Mouse (Mus musculus) hindlimb bud, embryonic 11.5 days (tissue): Measurements from ENCODE around the gene Fcer1g.

Source experiments
- DNase-seq: peaks from one replicate; pipeline ENCODE4 v3.0.0-alpha.2; 2012; ENCODE audit warnings: low read depth, low spot score; ENCODE audit errors: extremely low spot score

The Fcer1g gene

GRCm38 (mm10) chr1:171187851-171188700 lies 46.1 kb downstream of the Fcer1g start:
- no peak for DNase-seq

DNA sequence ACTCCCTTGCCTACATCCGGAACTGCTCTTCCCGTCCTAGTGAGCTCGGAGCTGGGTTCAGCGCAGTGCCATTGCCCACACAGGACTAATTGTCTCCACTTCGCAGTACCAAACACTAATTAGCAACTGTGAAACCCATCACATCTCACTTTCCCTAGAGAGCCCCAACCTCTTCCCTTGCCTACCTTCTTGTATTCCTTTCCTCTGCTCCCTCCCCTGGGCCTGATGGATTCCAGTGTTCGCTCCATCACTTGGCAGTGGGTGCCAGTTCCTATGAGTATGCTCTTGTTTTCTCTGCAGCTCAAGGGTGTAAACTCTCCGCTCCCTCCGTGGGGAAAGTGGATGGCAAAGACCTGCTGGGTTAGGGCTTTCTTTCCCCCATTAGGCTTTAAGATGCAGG lies 48.5 kb downstream of the Fcer1g start:
- no peak for DNase-seq

- no peak for DNase-seq
Measured at GRCm38 (mm10) chr1:171184314-171184713, 49.9 kb downstream of the Fcer1g start.

DNA sequence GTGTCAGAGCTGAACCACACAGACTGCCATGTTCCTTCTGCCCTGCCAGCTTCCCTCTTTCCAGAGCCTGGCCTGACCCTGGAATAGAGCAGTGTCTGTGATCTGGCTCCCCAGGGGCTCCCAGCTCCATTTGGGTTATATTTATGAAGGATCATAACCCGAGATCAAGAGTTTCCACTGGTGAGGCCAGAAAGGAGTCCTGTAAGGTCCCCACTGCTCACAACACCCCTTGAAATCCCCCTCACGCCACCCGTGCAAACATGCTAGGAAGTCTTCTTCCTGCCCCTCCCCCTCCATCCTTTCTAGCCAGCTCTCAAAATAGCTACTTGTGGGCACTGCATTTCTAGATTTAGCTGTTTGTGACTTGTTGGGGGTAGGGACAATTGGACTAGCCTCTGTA lies 50.5 kb downstream of the Fcer1g start:
- no peak for DNase-seq

- no peak for DNase-seq
Measured at GRCm38 (mm10) chr1:171183025-171183424, 51.1 kb downstream of the Fcer1g start.
